Mouse (Mus musculus): ENCODE results near the gene Slc32a1.

Slc32a1 gene

DNA sequence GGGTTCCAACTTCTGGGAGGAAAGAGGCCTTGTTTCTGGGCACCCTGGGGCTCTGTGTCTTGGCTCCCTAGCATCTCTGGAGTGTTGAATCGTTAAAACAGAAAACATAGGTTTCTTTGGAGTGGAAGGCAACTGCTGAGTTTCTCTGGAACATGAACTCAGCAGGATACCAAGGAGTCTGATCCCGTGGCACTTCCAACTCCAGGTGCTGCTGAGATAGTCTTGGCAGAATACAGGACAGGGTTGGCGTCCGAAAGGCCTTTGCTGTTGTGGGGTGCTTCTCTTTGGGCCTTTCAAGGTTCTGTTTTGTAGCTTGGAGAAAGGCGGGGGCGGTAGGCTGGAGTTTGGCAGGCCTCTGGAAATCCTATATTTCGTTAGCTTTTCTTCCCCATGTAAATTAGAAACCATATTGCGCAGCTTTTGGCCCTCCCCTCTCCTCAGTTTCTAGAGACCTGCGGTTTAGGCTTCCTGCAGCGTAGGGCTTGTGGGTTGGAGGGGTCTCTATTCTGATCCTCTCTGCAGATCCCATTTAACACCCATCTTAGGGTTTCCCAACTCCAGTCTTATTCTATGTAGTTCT is 2.2 kb downstream of the Slc32a1 start:
- in situ Hi-C loops (cut with MseI, MboI): no loop called here

DNA sequence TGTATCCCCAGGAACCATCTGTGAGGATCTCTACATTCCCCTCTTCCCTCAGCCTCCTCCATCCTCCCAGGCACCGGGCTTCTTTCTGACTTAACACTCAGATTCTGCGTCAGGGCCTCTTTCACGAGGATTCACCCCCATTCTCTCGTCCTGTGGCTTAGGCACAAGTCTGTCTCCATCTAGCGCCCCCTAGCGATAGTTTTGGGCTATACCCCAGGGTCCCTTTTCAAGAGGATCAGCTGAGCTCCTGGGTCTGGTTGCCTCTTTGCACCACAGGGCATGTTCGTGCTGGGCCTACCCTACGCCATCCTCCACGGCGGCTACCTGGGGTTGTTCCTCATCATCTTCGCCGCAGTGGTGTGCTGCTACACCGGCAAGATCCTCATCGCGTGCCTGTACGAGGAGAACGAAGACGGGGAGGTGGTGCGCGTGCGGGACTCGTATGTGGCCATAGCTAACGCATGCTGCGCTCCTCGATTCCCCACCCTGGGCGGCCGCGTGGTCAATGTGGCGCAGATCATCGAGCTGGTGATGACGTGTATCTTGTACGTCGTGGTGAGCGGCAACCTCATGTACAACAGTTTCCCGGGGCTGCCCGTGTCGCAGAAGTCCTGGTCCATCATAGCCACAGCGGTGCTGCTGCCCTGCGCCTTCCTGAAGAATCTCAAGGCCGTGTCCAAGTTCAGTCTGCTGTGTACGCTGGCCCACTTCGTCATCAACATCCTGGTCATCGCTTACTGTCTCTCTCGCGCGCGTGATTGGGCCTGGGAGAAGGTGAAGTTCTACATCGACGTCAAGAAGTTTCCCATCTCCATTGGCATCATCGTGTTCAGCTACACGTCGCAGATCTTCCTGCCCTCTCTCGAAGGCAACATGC is 3.2 kb downstream of the Slc32a1 start:
- in situ Hi-C loops (cut with MseI, MboI): no loop called here

DNA sequence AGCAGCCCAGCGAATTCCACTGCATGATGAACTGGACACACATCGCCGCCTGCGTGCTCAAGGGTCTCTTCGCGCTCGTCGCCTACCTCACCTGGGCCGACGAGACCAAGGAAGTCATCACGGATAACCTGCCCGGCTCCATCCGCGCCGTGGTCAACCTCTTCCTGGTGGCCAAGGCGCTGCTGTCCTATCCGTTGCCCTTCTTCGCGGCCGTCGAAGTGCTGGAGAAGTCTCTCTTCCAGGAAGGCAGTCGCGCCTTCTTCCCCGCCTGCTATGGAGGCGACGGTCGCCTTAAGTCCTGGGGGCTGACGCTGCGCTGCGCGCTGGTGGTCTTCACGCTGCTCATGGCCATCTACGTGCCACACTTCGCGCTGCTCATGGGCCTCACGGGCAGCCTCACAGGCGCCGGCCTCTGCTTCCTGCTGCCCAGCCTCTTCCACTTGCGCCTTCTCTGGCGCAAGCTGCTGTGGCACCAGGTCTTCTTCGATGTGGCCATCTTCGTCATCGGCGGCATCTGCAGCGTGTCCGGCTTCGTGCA is 3.9 kb downstream of the Slc32a1 start:
- in situ Hi-C loops (cut with MseI, MboI): no loop called here

DNA sequence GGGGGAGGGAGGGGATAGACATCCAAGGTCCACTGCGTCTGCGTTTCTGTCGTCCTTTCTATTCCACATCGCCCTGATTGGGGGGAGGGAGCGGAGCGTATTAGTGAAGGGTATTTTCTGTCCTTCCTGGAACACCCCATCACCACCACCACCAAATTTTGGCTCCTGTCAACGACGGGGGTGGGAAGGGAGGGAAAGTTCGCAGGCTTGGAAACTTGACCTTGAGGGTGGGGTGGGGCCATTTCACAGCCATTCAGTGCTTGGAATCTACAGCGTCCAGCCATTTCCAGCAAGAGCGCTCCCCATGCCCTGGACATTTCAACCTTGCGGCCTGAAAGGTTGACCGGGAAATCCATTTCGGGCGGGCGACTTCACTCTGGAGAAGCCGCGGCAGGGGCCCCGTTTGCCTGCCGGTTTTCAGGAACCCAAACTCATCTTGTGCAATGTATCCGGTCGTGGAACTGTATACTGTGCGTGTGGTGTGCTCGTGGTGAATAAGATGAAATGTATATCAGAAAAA is 4.7 kb downstream of the Slc32a1 start:
- in situ Hi-C loops (cut with MseI, MboI): no loop called here

DNA sequence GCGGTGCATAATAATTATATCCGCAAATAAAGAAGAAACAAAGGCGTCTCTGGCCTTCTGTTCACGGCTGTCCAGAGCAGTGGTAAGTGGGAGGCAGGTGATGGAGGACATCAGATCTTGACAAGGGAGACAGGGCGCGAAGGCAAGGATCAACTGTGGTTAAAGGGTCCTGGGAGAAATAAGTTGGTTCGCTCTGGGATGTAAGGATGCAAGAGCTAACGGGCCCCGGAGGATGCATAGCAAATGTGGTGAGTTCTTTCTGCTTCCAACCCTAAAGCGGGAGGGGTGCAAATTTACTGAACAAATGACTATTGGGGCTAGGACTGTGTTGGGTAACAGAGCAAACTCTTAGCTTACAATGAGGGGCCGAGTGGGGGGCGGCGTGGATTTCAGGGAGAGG is 5.1 kb downstream of the Slc32a1 start:
- in situ Hi-C loops (cut with MseI, MboI): no loop called here

DNA sequence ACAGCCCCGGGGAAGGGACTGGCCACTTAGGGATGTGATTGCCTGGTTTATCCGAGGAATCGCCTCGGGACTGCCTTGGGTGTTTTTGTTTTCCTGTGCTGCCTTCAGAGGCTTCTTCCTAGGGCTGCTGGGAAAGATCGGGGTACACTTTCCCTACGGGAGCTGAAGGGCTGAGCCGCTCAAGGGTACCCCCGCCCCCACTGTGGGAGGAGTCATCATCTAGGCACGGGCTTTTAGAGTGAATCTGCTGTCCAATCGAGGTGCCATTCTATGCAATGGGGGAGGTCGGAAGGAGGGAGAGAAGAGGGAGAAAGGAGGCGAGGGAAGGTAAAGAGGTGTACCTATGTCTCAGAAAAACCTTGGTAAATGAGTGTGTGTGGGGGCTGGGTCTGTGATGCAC is 5.7 kb downstream of the Slc32a1 start:
- in situ Hi-C loops (cut with MseI, MboI): no loop called here

DNA sequence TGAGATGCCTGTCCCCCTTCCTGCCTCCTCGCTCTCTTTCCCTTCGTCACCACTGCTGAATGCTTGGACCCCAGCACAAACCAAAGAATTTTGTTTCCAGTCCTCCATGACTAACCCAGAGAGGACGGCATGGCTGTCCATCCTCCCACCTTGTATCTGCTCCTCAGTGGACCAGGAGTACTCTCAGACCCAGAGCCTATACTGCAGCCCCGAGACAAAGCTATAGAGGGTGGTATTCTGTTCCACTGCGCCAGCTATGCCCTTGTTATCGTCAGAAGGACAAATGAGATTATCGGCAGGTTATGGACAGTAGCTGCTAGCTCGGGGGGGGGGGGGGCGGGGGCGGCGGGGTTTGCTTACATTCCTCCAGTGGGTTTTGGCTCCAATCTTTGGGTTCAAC is 6.2 kb downstream of the Slc32a1 start:
- in situ Hi-C loops (cut with MseI, MboI): no loop called here

DNA sequence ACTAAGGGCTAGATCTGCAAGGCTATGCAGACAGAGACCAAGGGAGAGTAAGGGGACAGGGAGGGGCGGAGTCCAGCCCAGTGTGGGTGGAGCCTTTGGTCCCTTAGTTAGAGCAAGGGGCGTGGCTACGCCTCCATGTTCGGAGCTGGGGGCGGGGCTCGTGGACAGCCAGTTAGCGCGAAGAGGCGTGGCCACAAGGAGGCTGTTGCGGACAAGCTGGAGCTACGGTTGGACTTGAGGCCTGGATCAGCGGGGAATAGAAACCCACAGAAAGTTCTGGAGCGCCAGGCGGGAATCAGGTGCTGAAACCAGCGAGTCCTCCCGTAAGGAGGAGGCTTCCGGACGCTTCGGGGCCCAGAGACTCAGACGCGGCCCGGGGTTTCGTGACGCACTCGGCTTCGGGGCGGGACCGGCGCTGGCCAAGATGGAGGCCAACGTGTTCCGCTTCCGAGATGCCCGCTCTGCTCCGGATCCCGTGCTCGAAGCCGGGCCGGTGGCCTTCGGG is 14.2 kb downstream of the Slc32a1 start, which contains the start of gene Actr5:
TSS of gene Actr5 (plus strand) at position 171 of the 505 bp plus-strand sequence.
- in situ Hi-C loops (cut with MseI, MboI): loop anchor here in 1 of 2 experiments (5.0 kb wide), 1 partner anchor 77 kb away; no protein-coding TSS in a partner anchor

DNA sequence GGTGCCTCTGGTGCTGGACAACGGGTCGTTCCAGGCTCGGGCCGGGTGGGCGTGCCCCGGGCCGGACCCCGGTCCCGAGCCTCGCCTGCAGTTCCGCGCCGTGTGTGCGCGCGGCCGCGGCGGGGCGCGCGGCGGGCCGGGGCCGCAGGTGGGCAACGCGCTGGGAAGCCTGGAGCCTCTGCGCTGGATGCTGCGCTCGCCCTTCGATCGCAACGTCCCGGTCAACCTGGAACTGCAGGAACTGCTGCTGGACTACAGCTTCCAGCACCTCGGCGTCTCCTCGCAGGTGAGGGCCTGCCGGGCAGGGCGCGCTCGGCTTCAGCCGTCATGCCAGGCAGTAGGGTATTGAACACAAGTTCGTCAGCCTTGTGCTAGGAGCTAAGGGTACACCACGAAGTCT is 14.7 kb downstream of the Slc32a1 start:
- in situ Hi-C loops (cut with MseI, MboI): loop anchor here in 1 of 2 experiments (5.0 kb wide), 1 partner anchor 78 kb away; no protein-coding TSS in a partner anchor

DNA sequence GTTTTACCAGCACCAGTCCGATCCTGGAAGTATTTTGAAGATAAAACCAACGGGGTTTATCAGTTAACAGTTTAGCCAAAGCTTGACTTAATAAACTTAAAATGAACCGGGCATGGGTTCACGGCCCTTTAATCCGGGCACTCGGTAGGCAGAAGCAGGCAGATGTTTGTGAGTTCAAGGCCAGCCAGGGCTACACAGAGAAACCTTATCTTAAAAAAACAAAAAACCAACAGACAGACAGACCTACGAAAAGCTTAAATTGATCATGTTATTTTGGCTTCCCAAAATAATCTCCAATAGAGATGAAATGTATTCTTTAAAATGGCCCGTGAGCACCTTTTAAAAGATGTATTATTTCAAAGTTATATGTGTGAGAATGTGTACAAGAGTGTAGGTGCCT is 15.1 kb downstream of the Slc32a1 start:
- in situ Hi-C loops (cut with MseI, MboI): loop anchor here in 1 of 2 experiments (5.0 kb wide), 1 partner anchor 78 kb away; no protein-coding TSS in a partner anchor

DNA sequence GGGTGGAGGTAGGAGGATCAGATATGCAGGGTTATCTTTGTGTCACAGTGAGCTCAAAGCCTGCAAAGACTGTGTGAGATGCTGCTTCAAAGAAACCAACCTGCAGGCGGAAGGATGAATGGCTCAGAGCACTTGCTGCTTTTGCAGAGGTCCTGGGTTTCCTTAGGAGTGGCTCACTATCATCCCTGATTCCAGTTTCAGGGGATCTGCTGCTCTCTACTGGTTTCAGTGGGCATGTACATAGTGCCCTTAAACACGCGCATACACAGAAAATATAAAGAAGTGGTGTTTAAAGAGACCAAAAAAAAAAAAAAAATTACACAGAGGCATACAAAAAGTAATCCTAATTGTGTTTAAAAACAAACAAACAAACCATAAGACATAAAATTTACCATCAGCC is 18.3 kb downstream of the Slc32a1 start:
- in situ Hi-C loops (cut with MseI, MboI): loop anchor here in 1 of 2 experiments (5.0 kb wide), 1 partner anchor 82 kb away; no protein-coding TSS in a partner anchor

DNA sequence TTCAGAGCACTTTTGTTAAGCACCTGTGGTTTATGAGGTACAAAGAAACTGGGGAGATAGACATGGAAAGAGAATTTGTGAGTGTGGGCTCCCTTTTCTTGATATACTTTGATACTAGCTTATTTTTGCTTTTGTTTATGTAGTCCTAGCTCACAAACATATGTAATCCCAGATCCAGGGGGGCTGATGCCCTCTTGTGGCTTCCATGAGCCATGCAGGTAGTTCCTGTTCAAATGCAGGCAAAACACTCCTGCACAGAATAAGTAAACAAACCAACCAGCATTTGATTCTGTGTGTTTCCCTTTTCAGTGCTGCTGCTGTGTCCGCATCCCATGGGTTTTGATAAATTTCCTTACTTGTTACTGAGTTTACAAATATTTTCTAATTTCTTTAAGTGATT is 18.8 kb downstream of the Slc32a1 start:
- in situ Hi-C loops (cut with MseI, MboI): loop anchor here in 1 of 2 experiments (5.0 kb wide), 1 partner anchor 82 kb away; no protein-coding TSS in a partner anchor

DNA sequence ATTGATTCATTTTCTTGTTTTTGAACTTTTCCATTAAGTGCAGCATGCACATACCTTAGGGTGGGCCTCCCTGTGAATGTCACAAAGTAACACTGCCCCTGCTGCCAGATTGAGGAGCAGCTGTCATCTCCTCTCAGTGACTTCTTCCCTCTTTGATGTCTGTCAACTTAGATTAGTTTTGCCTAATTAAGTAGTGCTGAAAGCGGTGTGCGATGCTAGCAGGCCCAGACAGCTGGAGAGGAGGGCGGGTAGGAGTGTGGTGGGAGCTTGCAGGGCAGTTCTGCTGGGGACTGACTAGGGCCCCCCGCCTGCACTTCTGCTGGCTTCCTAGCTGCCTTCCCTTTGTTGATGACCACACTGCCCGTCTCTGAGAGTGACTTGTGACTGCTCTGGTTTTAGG is 21.3 kb downstream of the Slc32a1 start:
- in situ Hi-C loops (cut with MseI, MboI): no loop called here

DNA sequence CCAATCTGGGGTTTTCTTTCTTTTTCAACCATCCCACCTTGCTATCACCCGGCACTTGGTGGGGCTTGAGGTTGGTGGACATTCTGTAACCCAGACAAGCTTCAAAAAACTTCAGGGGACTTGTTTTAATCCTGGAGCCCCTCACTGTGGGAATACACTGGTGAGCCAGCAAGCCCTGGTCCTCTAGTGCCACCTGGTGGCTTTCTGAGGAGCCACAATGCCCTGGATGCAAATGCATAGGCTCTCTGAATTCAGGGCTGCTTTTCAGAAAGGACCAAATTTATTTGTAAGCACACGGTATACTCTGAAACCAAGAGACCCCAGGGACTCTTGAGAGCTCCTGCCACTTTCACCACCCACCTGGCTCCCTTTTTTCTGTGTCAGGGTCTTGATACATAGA is 31.3 kb downstream of the Slc32a1 start:
- in situ Hi-C loops (cut with MseI, MboI): no loop called here

DNA sequence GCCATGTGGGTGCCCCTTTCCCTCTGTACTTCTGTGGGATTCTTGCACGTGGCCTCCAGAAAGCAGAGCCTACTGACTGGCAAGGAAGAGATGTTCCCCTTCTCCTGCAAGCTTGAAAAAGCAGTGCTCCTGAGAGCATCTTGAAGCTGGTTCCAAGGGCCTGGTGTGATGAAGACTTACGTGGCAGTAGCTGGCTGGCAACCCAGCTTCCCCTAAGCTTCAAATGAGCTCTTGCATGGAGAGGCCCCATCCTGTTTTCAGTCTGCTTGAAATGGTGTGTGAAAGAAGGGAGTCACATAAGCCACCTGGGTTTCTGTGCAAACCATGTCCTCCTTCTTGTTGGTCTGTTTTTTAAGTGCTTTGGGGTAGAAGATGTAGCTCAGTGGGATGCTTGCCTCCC is 32.0 kb downstream of the Slc32a1 start:
- in situ Hi-C loops (cut with MseI, MboI): no loop called here

DNA sequence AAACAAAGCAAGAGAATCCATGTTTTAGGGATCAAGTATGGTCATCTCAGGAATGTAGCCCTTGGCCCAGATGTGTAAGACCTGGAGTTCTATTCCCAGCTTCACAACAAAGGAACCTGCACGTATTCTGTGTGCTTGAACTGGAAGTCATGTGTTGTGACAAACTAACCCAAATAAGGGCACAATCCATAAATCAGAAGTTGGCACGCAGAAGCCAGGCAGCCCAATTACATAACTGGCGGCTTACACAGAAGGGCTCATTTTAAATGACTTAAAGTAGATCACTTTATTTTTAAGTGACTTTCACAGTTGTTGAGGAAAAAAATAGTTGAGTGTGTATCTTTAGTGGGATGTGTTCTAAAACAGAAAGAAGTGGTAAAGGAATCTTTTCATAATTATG is 33.2 kb downstream of the Slc32a1 start:
- in situ Hi-C loops (cut with MseI, MboI): no loop called here

DNA sequence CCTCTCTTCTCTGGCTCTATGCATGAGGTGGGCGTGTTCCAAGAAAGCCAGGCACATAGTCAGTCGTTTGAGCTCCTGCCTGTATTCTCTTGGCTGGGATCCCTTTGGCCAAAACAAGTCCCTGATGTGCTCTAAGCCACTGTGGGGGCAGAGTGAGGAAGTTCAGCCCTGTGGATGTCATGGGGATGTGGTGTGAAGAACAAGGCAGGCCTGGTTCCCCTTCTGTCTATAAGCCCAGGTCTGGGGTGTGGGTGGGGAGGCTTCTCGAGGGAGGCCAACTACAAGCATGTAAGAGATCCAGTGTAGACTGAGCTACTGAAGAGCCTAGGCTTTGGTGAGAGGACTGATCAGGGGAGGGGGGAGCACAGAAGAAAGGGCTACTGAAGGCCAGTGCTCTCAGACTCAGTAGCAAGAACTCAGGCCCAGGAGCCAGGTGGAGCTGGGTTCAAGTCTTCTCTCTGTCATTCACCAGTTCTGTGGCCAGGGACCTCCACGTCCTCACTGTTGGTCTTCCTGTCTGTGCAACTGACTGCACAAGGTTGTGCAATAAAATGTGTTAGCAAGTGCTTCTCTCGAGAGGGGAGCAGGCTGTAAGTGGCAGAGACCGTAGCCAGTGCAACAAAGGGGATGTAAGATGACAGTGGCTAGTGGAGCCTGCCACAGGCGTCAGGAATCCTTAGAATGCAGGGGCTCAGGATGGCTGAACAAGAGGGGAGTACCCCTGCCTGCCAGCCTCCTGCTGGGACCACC is 40.8 kb downstream of the Slc32a1 start:
- in situ Hi-C loops (cut with MseI, MboI): loop anchor here in 1 of 2 experiments (5.0 kb wide), 1 partner anchor 104 kb away; no protein-coding TSS in a partner anchor

DNA sequence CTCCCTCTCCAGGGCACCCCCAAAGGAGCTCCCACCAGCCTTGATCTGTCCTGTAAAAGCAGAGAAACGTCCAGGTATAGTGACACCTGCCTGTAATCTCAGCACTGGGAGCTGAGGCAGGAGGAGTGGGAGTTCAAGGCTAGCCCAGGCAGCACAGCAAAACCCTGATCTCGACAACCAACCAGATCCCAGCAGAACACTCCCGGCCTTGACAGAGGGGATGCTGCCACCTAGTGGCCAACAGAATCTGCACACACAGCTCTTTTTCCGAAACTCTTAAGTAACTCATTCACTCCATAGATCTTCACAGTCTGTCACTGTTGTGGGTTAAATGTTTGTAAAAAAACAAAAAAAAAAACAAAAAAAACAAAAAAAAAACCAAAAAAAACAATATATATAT is 42.4 kb downstream of the Slc32a1 start:
- in situ Hi-C loops (cut with MseI, MboI): loop anchor here in 1 of 2 experiments (5.0 kb wide), 1 partner anchor 106 kb away; no protein-coding TSS in a partner anchor

DNA sequence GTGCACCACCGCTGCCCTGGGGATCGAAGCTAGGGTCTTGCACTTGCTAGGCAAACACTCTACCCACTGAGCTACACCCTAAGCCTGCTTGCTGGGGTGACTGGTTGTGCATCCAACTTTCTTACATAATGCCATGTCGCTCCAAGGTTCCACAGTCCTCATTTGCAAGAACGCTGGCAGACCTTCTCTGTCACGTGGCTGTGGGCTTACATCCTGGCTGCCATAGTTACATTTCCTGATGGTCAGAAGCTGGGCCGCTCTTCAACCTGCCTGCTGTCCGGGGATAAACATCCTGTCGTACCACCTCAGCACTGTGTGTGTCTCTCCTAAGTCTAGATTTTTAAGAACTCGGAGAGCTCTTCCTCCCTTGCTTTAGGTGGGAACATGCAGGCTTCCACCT is 44.1 kb downstream of the Slc32a1 start:
- in situ Hi-C loops (cut with MseI, MboI): loop anchor here in 1 of 2 experiments (5.0 kb wide), 1 partner anchor 107 kb away; no protein-coding TSS in a partner anchor

DNA sequence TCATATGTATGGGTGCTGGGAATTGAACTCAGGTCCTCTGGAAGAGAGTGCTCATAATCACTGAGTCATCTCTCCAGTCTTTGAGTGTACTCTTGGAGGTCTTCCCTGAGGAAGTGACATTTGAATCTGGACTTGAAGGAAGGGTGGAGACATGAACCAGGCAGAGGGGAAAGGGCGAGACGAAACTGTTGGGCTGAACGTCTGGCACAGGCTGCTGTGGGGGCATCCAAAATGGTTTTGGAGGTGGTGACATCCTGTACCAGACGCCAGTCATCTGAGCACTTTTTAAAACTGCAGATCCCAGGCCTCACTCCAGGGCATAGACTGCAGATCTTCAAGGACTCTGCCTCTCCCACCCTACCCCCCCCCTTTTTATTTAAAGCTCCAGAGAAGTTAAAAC is 45.2 kb downstream of the Slc32a1 start:
- in situ Hi-C loops (cut with MseI, MboI): no loop called here

DNA sequence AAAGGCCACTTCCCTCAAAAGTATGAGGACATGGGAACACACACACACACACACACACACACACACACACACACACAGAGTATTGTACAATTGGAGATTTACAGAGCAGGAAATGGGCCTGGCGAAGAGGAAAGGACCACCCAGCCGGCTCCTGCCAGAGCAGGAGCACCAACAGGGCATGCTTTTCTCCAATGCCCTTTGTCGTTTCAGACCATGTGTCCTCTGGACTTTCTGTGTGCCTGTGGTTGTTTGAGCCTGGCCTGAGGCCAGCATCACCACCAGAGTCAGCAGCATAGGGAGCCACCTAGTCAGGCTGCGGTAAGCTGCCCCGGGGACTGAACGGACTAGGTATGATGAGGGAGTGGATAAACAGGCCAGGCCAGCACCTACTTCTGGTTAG is 48.3 kb downstream of the Slc32a1 start:
- in situ Hi-C loops (cut with MseI, MboI): no loop called here

All from mouse trophoblast stem cell (cell line).